Mouse (Mus musculus) olfactory bulb, adult 2 months (tissue): Measurements from ENCODE around the gene Fam180a.

ENCODE experiments used
- CTCF ChIP-seq: fragments of 200-500 bp; IDR thresholded peaks from 2 replicates; pipeline ENCODE4 v1.5.1; 2012; ENCODE audit warnings: low read depth, mild to moderate bottlenecking, low read length, moderate library complexity; ENCODE audit not compliant: insufficient read depth
- POLR2A ChIP-seq: fragments of 200-500 bp; IDR thresholded peaks from 2 replicates; pipeline ENCODE4 v1.6.1; 2012; ENCODE audit warnings: mild to moderate bottlenecking, low read depth, low read length, moderate library complexity; ENCODE audit not compliant: insufficient read depth

DNA sequence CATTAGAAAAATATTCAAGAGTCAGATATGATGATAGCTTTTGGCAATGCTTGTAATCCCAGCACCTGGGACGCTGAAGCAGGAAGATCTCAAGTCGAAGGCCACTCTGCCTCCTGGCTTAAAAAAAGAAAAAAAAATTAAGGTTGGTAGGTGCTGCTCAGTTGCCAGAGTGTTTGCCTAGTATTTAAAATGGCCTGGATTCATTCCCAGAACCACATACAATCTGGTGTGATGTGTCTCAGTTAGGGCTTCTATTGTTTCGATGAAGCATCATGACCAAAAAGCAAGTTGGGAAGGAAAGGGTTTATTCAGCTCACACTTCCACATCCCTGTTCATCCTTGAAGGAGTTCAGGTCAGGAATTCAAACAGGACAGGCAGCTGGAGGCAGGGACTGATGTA, 29.4 kb upstream of the Fam180a start:
- TF ChIP-seq CTCF, result no peak
- no peak for TF ChIP-seq POLR2A
